Mouse (Mus musculus) ES-Bruce4 (cell line): ENCODE data around the gene Dmpk.
A peak's percentile ranks its signal among the peaks of the same experiment; 100 is the strongest.

Experiments
- CTCF ChIP-seq: IDR thresholded peaks from one replicate; pipeline ENCODE4 v1.8.1; 2011; ENCODE audit warnings: low read depth, low read length
- EP300 ChIP-seq: IDR thresholded peaks from 2 replicates; pipeline ENCODE4 v1.6.1; 2011; ENCODE audit warnings: low read depth, low read length; ENCODE audit not compliant: insufficient read depth
- POLR2A ChIP-seq: IDR thresholded peaks from one replicate; pipeline ENCODE4 v1.8.1; 2011; ENCODE audit warnings: low read length; ENCODE audit not compliant: insufficient read depth

- TF ChIP-seq CTCF (no peak), POLR2A (peak; percentile 36), EP300 (no peak)
Observed at GRCm38 (mm10) chr7:19092381-19093173, 8.9 kb downstream of the Dmpk start.
